Comparison of ENCODE assay signal across 8 mouse cellular contexts in genomic region chr9:35016762-35017161, GRCm38 (mm10).
DNase-seq lines count a peak whose midpoint lies in the region; ATAC-seq and TF ChIP-seq lines count a peak whose summit lies in the region.

No protein-coding gene starts in this region.

- no peak for ATAC-seq in intestine, postnatal 0 days
- no peak for ATAC-seq in stomach, postnatal 0 days (ENCODE audit: low FRiP score, low TSS enrichment)
- no peak for ATAC-seq in erythroid progenitor cell, adult 5-6 weeks (replicated peaks; ENCODE audit: low FRiP score, poor library complexity, severe bottlenecking)

- TF ChIP-seq EP300 in stomach, postnatal 0 days (optimal IDR thresholded peaks at IDR 0.05): no peak

- no peaks in the 10 kb centered on the region for H3K4me1 ChIP-seq in liver, adult 2 months (ENCODE audit: control insufficient read depth, insufficient read depth, low read length)
- H3K4me1 ChIP-seq in intestine, postnatal 0 days (replicated peaks; ENCODE audit: control insufficient read depth, insufficient read depth, low read length): no peaks in the 10 kb centered on the region
- H3K4me1 ChIP-seq in stomach, postnatal 0 days (replicated peaks; ENCODE audit: control insufficient read depth, insufficient read depth): no peaks in the 10 kb centered on the region

- peak; percentile 57 for DNase-seq in adrenal gland, postnatal 10 days
- DNase-seq in adrenal gland, postnatal 25 days: no peak
- DNase-seq in liver, adult 2 months (ENCODE audit: extremely low read depth, low read depth, low spot score): no peak
- no peak for DNase-seq in liver
- peak; percentile 56 to 65 for DNase-seq in adrenal gland, postnatal 36 days
- no peak for DNase-seq in stomach, postnatal 0 days (ENCODE audit: low spot score)

- no peak overlapping the region for H3K4me3 ChIP-seq in liver, adult 2 months (ENCODE audit: insufficient read depth, low read depth, low read length)
- no peak overlapping the region for H3K4me3 ChIP-seq in intestine, postnatal 0 days (ENCODE audit: low read depth, low read length)
- H3K4me3 ChIP-seq in stomach, postnatal 0 days (ENCODE audit: low read depth, low read length): no peak overlapping the region

- no peak overlapping the region for H3K27ac ChIP-seq in liver, adult 2 months (replicated peaks; ENCODE audit: insufficient read depth, low read depth, low read length)
- H3K27ac ChIP-seq in intestine, postnatal 0 days (ENCODE audit: low read depth, low read length): no peak overlapping the region
- H3K27ac ChIP-seq in stomach, postnatal 0 days (replicated peaks): no peak overlapping the region

- WGBS in liver, adult 2 months: 53% methylated on average over 4 of the region's 4 CpGs
- WGBS in intestine, postnatal 0 days: 41% methylated on average over 4 of the region's 4 CpGs
- WGBS in stomach, postnatal 0 days: 59% methylated on average over 4 of the region's 4 CpGs

- no peak overlapping the region for H3K4me2 ChIP-seq in intestine, postnatal 0 days (replicated peaks; ENCODE audit: low read depth)
- H3K4me2 ChIP-seq in stomach, postnatal 0 days (replicated peaks; ENCODE audit: low read depth): no peak overlapping the region

- peak; percentile 53 for TF ChIP-seq CTCF in liver, adult 2 months (IDR thresholded peaks at IDR 0.05; ENCODE audit: low read depth, low read length)
- TF ChIP-seq CTCF in intestine, postnatal 0 days (IDR thresholded peaks at IDR 0.05; ENCODE audit: low read depth): peak; percentile 76
- peak; percentile 66 for TF ChIP-seq CTCF in stomach, postnatal 0 days (IDR thresholded peaks at IDR 0.05; ENCODE audit: low read depth)

- no peak overlapping the region for H3K9ac ChIP-seq in liver, adult 2 months (ENCODE audit: low read depth, low read length)
- no peak overlapping the region for H3K9ac ChIP-seq in intestine, postnatal 0 days (ENCODE audit: low read depth, low read length)
- no peak overlapping the region for H3K9ac ChIP-seq in stomach, postnatal 0 days (ENCODE audit: low read length)

- no peaks in the 10 kb centered on the region for H3K9me3 ChIP-seq in intestine, postnatal 0 days (ENCODE audit: control insufficient read depth)
- H3K9me3 ChIP-seq in stomach, postnatal 0 days (ENCODE audit: control insufficient read depth, low read length): no peaks in the 10 kb centered on the region

- no peak for TF ChIP-seq POLR2A in liver, adult 2 months (IDR thresholded peaks at IDR 0.05; ENCODE audit: extremely low read depth, insufficient read depth, low read length)

- no peaks in the 10 kb centered on the region for H3K79me2 ChIP-seq in liver, adult 2 months (ENCODE audit: control insufficient read depth, insufficient read depth, low read length)

- no peaks in the 10 kb centered on the region for H3K27me3 ChIP-seq in liver, adult 2 months (ENCODE audit: control insufficient read depth, insufficient read depth, low read length)
- H3K27me3 ChIP-seq in intestine, postnatal 0 days (replicated peaks; ENCODE audit: control insufficient read depth, insufficient read depth, low read length): peaks cover 41% of the 10 kb centered on the region
- H3K27me3 ChIP-seq in stomach, postnatal 0 days (ENCODE audit: control insufficient read depth, insufficient read depth, low read length): no peaks in the 10 kb centered on the region; the same call in 1 of the 2 replicates

- no peaks in the 10 kb centered on the region for H3K36me3 ChIP-seq in liver, adult 2 months (ENCODE audit: control insufficient read depth, insufficient read depth, low read length)
- no peaks in the 10 kb centered on the region for H3K36me3 ChIP-seq in intestine, postnatal 0 days (ENCODE audit: control insufficient read depth, insufficient read depth)
- no peaks in the 10 kb centered on the region for H3K36me3 ChIP-seq in stomach, postnatal 0 days (ENCODE audit: control insufficient read depth, insufficient read depth, low read length)

Comparison
In these comparisons a context has a peak if more than half of its experiments do, and no peak if none do; other contexts are left out.
1. DNase-seq: peak in adrenal gland, postnatal 10 days (single experiment) and adrenal gland, postnatal 36 days (2 of 2); none in adrenal gland, postnatal 25 days (single experiment), liver, adult 2 months (single experiment), liver (single experiment) and stomach, postnatal 0 days (single experiment).
2. Peak in every context shown above with its lines, with median percentiles within 50 percentile points of each other: CTCF ChIP-seq.